Mouse (Mus musculus) cerebellum, postnatal 36 days (tissue): Measurements from ENCODE around the gene Tmem108.
"Not testable (repeated sequence)": the region's sequence is repeated elsewhere in the genome, so short reads cannot be mapped to it uniquely, and the experiment has no call there.

Source experiments
- DNase-seq, 2 experiments: peaks; one replicate each; pipeline ENCODE4 v3.0.0; 2021 to 2022; ENCODE audit warnings: mixed read lengths in 2 of 2

Gene Tmem108

GRCm38 (mm10) chr9:103678531-103679060, 83.0 kb downstream of the Tmem108 start:
- DNase-seq: no peak

DNA sequence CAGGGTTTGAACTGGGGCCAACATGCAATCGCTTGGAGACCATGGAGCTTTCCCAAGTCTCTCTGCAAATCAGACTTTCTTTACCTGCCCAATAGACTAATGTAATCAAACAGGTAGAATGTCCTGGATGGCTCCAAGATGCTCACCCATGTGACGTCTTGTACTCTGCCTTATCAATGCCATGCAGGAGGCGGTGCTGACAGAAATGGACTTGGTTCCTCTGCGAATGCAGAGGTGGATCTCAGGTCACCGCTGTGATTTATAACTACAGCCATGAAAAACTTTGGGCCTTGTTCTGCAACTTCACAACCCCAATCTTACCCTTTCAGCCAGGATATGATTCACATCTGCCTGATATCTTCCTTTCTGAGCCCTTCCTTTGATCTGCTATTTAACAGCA, 83.8 kb downstream of the Tmem108 start:
- no peak for DNase-seq

- DNase-seq: no peak
These were observed 85.7 kb downstream of the Tmem108 start for GRCm38 (mm10) chr9:103675721-103676480.

GRCm38 (mm10) chr9:103672881-103673280, 88.8 kb downstream of the Tmem108 start:
- no peak for DNase-seq

- not testable (repeated sequence) for DNase-seq
These were observed 91.0 kb downstream of the Tmem108 start for GRCm38 (mm10) chr9:103670592-103671113.

DNA sequence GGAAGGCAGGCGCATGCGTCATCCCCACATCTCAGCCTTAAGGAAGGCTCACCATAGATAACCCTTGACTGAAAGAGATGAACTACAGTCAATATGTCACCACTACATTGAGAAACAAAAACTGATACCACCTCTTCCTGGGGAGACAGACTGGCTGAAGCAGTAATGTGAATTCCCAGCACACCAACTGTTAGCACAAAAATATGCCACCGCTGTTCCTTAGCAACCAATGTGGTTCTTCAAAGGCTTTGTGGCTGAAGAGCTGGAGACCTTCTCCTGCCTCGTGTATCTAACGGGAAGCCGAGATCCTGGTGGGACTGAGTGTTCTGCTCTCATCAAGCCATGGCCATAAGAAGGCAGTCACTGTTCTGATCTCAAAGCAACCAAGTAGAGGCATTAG, 92.8 kb downstream of the Tmem108 start:
- no peak for DNase-seq

DNA sequence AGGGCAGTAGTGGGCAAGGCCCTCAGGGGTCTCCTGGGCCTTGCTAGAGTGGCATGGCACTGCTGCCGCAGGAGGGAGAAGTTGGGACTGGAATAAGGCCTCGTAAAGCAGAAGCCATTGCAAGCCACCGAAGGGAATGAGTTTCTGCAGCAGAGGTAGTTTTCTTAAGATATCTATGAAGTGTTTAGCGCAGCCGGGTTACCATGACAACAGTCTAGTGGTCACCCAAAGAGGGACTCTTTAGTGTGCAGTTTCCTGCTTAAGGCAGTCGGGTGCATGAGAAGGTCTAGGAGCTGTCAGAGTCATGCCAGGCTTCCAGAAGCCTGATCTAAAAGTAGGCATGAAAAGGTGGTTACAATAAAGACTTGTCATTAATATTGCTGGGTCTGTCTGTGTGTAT, 95.8 kb downstream of the Tmem108 start:
- no peak for DNase-seq

DNA sequence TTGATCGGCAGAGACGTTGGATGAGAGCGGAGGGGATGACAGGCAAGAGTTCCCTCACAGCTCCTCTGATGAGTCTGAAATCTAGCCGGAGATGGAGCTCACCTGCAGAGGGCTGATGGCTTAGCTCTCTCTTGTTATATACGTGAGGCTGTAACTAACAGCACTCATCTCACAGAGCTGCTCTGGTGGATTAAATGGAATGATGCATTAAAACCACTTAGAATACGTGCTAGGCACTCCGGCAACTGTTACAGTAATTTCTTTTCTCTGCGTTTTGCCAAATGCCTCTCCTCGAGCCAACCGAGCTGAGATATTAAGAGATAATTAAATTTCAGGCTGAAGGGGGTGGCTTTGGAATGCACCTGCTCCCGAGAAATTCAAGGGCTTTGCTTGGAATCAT, 97.5 kb downstream of the Tmem108 start:
- peak in 1 of 2 experiments; percentile 23 for DNase-seq

- no peak for DNase-seq
These were observed 99.8 kb downstream of the Tmem108 start for GRCm38 (mm10) chr9:103661873-103662272.

DNA sequence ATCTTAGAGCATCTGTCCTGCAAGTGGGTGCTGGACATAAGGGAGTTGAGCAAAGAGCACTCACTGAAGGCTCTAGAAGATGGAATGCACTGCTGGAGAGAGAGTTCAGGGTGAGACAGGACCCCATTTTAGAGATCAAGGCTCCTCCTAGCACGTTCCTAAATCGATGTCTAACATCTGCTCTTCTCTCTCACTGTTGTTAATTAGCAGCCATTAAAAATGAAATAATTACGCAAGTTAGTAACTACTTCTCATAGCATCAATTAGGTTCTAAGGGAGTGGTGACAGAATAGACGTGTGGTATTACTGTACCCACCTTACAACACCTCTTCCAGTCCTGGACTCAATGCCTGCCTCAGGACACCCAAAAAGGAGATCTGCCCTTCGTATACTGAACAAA, 103.7 kb downstream of the Tmem108 start:
- DNase-seq: no peak

DNA sequence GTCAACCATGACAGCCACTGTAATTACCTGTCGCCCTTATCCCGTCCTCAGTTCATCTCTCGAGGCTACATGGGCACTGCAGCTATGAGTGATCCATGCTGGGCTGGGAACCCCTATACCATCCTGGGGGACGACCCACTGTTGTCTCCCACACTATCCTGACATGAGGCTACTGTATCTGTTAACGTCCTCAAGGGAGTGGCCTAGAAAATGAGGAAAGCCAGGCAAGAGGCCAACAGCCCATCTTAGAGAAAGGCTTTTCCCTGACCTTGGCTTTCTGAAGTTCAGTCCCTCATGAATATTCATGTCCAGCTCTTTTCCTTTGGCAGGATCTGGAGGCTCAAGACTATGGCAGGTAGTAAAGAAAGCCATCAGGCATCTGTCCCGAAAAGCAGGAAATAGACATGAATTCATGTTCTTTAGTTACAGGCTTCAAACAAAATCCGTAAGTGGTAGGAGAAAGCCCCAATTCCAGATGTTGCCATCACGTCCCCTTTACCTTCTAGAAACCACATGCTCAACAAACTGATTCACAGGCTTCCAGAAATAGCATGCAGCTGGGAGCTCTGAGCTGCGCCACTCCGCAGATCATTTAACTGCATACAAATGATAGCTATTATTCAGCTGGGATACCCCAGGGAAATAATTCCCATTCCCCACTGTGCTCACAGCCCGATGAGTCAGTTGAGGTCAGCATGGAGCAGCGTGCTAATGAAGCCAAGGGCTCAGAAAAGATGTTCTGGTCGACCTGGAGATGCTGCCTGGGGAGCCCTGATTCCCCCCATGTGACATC, 104.3 kb downstream of the Tmem108 start:
- no peak for DNase-seq

- no peak for DNase-seq
These were observed 107.5 kb downstream of the Tmem108 start for GRCm38 (mm10) chr9:103653995-103654587.

DNA sequence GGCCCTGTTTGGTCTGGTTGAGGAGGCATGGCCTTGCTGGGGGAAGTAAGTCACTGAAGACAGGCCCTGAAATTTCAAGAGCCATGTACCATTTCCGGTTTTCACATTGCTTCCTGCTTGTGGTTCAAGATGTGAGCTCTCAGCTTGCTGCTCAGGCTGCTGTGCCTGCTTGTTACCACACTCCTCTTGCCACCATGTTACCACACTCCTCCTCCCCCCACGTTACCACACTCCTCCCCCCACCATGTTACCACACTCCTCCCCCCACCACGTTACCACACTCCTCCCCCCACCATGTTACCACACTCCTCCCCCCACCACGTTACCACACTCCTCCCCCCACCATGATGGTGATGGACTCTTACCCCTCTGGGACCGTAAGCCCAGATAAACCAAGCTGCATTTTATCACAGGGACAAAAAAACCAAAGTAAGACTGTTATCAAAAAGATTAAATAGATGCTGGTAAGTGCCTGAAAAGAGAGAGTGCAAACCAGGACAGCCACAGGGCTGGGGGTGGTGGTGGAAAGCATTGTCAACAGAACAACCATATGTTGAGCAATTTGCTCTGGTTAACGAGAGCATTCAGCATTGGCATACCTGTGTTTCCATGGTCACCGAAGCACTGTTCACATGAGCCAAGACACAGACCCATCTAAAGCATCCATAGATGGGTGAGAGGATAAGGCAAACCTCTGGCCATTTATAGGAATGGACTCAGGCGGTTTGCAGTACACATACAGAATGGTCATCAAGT, 109.3 kb downstream of the Tmem108 start:
- DNase-seq: no peak

DNA sequence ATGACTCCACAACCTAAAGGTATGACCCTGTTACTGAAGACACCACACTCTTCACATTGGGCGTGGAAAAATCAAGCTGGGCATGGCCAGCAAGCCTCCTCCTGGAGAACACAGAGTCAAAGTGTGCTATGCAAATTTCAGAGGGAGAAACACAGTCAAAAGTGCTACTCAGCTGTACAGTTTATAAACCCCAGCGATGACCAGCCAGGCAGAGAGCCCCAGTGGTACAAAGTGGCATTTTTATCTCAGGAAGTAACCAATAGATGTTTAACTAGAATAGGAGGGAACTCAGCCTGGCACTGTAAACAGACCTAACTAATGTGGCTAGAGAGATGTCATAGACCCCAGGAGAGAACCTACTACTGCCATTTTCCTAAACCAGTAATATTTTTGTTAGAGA, 115.0 kb downstream of the Tmem108 start:
- DNase-seq: no peak

DNA sequence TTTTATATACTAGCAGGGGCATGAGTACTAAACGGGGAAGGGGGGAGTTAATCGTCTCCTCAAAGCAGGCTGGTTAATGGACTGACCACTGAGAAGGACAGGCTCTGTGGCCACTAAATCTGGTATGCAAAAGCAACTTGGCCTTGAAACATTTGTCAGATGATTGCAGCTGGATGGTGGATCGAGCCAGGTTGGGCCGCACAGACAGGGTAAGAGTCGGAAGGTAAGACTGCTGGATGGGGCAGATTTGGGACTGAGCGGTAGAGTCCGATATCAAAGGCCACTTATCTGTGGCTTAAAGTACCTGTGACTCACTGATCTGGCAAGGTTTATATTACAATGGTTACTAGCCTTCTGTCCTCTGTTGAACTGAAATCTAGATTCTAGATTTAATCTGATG, 115.9 kb downstream of the Tmem108 start:
- no peak for DNase-seq

- no peak for DNase-seq
These were observed 119.3 kb downstream of the Tmem108 start for GRCm38 (mm10) chr9:103642300-103642699.

DNA sequence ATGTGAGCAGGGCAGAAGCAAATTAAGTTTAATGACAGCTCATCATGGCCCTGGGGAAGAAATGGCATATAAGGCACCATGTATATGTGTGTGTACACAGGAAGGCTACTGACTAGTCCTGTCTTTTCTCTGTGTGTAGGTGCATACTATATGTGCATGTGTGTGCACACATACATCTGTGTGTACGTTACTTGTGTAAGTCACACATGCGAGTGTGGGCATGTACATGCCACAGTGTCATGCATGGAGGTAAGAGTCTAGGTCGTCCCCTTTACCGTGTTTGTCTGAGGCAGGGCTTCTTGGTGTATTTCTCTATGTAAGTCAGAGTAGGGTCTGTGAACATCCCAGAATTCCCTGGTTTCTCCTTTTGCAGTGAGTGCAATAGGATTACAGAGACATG, 120.3 kb downstream of the Tmem108 start:
- DNase-seq: no peak

- DNase-seq: no peak
These were observed 122.2 kb downstream of the Tmem108 start for GRCm38 (mm10) chr9:103639413-103639812.

DNA sequence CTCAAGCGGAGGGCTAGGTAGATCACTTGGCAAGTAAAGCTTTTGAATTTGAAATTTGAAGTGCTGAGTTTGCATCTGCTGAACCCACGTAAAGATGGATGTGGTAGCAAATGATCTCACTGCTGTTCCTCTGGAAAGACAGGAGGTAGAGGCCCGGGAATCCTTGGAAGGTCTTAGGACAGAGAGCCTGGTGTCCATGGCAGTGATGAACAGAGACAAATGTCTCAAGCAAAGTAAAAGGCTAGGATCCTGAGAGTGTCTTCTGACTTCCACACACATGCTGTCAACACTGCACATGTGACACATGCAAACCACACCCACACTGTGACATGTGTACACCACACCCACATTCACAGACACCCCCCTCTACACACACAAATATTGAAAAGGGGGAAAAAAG, 124.2 kb downstream of the Tmem108 start:
- DNase-seq: no peak

DNA sequence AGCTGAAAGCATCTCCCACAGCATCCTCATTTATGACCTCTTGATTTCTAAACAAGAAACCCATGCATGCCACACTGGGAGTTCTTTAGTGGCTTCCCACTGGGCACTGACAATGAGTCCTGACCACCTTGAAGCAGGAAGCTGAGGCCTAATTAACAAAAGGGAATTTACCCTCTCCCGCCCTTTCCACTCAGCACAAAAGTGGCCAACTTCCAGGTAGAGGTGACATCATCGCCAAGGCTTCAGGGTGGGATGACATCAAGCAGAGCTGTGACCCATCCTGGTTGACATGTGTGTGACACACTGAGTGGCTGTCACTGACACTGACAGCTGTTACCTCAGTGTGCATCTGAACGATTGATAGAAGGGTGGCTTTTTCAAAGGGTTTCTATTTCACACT, 124.8 kb downstream of the Tmem108 start:
- no peak for DNase-seq

DNA sequence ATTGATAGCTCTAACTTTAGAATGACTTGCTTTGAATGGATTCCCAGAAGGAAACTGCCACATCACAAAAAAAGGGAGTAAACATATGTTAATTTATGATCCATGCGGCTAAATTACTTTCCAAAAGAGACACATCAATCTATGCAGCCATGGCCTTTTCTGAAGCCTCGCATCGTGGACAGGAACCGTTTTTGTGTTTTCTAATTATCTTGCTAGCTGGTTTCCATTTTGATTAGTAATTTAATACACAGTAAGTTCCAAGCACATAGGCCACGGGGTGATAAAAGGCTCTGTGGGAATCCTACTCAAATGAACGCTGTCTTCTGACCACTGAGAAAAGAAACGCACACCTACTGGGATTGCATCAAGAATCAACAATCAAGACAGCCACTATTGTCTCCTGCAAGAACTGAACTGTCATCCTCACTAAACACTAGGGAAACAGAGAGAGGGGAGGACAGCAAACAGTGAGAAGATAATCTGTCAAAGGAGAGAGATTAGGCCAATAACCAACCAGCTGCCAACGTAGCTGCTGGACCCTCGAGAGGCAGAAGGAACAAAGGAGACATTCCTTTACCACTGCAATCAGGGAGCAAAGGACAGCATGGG, 132.7 kb downstream of the Tmem108 start:
- DNase-seq: no peak

DNA sequence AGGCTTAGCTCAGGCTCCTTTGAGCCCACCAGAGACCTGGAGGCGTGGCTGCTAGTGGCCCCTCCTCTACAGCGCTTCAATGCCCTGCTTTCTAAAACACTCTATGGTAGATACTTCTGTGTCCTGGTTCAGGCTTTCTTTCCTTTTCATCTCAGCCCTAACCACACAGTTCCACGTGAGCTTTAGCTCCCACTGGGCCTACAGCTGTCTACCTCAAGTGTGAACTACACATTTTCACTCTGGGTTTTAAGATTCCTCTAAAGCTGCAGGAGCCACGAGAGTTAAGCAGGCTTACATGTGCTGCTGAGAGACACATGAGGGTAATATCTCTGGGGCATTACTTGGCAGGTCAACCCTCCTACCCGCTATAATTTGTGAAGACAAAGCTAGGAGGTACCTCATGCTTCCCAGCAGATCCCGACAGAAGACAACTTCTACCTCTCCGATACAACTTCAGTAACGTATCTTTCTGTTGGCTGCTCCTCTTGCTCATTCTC, 134.2 kb downstream of the Tmem108 start:
- peak; percentile 33 to 42 for DNase-seq
